Mouse (Mus musculus) spleen, adult 12 weeks (tissue): ENCODE results near the gene Lmntd1.
A peak's percentile ranks its signal among the peaks of the same experiment; 100 is the strongest.

Experiments used
- DNase-seq: peaks from one replicate; pipeline ENCODE4 v3.0.0; 2022; ENCODE audit warnings: low spot score

The Lmntd1 gene

GRCm38 (mm10) chr6:145432711-145433708 is 181.1 kb downstream of the Lmntd1 start:
- no peak for DNase-seq

DNA sequence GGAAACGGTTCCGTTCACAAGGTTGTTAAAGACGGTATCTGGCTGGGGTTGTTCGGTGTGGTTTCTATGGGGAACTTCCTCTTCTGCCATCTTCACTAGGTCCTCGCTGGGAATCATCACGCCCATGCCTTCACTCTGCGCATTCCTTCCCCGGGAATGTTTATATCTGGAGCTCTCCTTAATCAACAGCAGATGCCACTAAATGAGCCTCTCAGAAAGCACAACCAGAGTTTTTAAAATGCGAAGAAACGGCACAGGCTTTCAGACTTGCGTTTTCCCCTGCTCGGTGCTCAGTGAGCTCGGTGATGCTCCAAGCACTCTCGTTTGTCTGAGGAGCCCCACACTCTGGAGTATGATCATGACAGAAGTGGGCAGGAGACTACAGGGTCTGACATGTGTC is 182.4 kb downstream of the Lmntd1 start:
- DNase-seq, result no peak

DNA sequence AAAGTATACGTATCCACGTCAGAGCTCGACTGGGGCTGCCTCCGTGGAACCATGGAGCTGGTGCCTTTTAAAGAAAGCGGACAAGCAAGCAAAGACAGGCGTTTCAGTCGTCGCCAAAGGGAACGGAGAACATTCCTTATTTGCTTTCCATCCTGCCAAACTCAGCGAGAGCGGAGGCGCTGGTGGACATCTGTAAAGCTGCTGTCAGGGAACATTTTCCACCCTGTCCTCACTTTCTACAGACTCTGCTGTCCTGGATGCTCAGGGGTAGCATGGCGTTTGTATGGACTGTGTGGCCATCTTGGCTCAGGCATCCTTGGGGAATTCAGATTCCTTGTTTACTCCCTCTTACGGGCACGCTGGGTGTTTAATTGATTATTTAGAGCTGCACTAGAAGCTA is 186.7 kb downstream of the Lmntd1 start:
- DNase-seq, result no peak

GRCm38 (mm10) chr6:145426501-145426900 is 187.6 kb downstream of the Lmntd1 start:
- DNase-seq, result no peak

GRCm38 (mm10) chr6:145424156-145424555 is 190.0 kb downstream of the Lmntd1 start:
- DNase-seq, result no peak

- no peak for DNase-seq
Observed at GRCm38 (mm10) chr6:145423484-145423883, 190.6 kb downstream of the Lmntd1 start.

GRCm38 (mm10) chr6:145421666-145422065 is 192.5 kb downstream of the Lmntd1 start:
- no peak for DNase-seq

GRCm38 (mm10) chr6:145420407-145420806 is 193.7 kb downstream of the Lmntd1 start:
- DNase-seq, result no peak

DNA sequence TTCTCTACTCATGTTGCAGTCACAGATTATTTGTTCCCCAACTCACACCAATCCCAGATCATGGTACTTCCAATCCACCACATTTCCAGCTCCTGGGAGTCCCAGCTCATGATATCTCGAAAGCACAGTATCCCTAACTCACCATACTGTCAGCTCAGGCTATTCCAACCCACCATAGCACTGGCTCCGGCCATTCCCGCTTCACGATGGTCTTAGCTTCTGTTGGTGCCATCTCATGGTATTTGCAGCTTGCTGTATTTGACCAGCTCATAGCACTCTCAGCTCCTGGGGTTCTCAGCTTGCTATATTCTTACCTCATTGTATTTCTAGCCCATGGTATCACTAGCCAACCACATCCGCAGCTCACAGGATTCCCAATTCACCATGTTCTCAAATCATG is 195.3 kb downstream of the Lmntd1 start:
- no peak for DNase-seq

GRCm38 (mm10) chr6:145417720-145418440 is 196.2 kb downstream of the Lmntd1 start:
- DNase-seq, result no peak

DNA sequence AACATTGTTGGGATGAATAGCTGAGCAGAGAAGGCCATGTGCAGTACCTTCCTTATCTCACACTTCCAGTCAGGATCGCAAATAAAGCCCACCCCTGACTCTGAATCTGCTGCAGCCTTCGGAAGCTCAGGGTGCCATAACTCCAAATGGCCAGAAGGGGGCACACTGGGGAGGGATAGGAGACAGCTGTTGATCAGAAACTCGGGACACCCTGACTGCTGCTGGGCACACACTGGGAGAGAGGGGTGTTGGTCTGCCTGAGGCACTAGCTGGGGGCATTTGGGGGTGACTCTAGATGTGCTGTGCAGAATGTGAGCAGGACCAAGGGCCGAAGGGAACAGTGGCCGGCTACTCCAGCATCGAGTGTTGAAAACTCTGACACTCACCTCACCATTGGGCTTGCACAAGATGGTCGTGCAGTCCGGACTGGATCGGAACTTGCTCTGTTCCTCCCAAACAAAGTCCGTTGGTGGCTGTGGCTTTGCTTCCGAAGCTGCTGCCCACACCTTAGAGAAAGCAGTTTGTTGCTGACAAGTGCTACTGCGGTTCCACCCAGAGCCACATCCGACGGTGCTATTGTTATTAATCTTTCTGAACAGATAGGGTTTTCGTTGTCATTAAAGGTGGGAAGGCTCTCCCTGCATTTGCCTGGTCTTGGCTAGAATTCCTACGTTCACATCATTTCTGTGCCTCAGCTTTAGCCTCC is 197.0 kb downstream of the Lmntd1 start:
- peak; percentile 18 for DNase-seq

DNA sequence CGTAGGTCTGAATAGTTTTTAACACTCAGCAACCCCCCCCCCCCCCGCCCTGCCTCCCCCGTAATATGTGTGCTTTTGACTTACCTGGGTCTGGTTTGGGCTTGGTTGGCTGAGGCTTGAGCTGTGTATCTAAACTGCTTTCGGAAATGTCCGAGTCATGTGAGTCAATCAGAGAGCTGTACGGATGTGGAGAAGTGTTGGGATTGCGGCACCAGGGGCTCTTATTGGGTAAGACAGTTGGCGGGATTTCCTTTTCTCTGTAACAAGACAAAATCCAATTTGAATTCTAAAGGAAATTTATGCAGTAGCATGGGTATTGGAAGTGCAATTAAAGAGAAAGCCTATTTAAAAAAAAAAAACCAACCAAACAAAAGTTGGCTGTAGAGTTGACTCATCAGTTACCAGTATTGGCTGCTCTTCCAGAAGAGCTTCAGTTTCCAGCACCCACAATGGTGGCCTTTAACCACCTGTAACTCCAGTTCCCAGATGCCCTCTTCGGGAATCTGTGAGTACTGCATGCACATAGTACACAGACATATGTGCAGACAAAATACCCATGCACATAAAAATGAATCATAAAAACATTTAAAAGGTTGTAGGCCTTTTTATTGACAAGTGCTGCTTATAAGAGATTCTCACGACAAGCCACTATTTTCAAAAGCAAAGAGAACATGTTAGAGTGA is 209.6 kb downstream of the Lmntd1 start:
- no peak for DNase-seq

DNA sequence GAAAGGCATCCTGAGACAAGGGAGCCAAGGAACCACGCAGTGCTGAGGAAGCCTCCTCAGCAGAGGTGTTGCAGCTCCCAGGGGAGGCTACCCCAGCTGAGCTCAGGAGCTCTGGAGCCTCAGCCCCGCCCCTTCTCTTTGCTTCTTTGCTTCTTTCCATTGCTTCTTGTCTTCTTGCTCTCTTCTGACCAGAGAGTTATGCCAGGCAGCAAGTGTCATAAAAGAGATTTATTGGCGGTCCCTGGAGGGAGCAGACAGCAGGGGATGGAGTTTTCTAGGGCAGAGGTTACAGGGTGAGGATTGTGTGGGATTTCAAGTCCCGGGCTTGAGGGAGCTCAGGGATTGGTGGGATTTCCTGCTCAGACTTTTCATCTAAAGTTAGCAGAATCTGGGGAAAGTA is 213.0 kb downstream of the Lmntd1 start:
- no peak for DNase-seq

DNA sequence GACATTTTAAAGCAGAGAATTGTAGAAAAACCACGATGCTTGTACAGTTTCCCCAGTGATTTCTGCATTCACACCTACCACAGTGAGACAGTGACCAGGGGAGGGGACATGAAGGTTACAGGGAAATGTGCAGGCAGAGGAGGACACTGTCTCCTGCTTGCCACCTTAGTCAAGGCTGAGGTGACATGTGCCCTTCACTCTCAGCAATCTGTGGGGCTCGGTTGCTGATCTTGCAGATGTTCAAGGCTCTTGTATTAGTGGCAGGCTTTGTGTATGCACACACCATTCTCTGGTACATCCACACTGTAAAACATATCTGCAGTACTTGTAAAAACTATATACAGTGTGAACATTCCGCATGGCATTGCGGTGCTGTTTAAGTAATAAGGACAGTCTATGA is 216.2 kb downstream of the Lmntd1 start:
- DNase-seq, result no peak

GRCm38 (mm10) chr6:145396534-145396933 is 217.6 kb downstream of the Lmntd1 start:
- DNase-seq, result no peak

DNA sequence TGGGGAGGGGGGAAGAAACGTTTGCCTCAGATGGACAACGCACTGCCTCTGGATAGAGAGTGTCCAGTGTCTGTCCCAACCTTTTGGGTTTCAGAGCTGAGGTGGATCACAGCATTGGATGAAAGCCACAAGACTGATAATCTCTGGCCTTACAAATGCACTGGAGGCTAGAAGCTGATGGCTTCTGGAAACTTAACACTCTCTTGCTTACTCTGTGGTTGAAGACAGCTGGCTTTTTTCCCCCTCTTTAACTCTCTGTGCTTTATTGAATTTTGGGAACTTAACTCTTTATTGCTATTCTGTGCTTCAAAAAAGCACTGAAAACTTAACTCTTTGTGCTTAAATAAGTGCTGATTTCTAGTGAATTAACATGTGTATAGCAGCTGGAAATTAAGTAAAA is 223.7 kb downstream of the Lmntd1 start:
- no peak for DNase-seq

GRCm38 (mm10) chr6:145389904-145390303 is 224.2 kb downstream of the Lmntd1 start:
- DNase-seq, result no peak

DNA sequence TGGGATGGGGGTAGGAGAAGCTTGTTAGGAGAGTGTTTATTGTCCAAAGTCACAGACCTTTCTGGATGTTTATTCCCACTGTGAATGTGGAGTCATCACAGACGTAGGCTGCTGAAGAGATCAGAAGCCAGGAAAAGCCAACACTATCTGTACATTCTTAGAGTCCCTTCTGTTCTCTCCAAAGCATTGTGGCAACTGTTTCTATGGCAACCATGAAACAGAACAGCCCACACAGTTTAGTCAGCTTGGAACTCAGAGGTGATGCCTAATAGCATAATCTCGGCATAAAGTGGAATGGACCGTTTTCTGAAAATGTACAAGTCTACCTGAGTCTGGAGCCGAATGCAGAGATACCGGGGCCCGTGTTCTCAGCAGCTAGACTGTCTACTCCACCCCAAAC is 226.7 kb downstream of the Lmntd1 start:
- no peak for DNase-seq

GRCm38 (mm10) chr6:145382586-145383380 is 231.3 kb downstream of the Lmntd1 start:
- DNase-seq, result no peak

GRCm38 (mm10) chr6:145380961-145381360 is 233.2 kb downstream of the Lmntd1 start:
- DNase-seq, result no peak

DNA sequence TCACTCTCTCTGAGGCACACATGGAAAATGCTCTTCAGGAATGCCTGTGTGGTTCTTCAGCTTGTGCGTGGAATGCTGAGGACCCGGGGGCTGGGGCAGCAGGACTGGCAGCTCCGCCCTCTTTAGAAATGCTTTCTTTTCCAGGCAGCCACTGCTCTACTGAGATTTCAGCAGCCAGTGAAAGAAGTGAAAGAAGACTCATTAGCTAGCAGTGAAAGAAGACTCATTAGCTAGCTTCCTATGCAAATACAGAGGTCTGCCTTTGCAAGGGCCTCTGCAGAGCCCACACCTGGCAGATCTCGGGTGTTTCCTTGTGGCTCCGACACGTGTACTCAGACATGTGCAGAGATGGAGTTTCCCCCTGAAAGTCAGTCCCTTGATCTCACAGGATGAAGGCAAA is 234.9 kb downstream of the Lmntd1 start:
- no peak for DNase-seq
